Mouse (Mus musculus) ovary, postnatal 10 days (tissue): ENCODE results near the gene Fam124a.
"Not testable (repeated sequence)": the region's sequence is repeated elsewhere in the genome, so short reads cannot be mapped to it uniquely, and the experiment has no call there.

ENCODE experiments used
- DNase-seq: peaks from one replicate; pipeline ENCODE4 v3.0.0; 2022; ENCODE audit warnings: low spot score

Gene Fam124a

DNA sequence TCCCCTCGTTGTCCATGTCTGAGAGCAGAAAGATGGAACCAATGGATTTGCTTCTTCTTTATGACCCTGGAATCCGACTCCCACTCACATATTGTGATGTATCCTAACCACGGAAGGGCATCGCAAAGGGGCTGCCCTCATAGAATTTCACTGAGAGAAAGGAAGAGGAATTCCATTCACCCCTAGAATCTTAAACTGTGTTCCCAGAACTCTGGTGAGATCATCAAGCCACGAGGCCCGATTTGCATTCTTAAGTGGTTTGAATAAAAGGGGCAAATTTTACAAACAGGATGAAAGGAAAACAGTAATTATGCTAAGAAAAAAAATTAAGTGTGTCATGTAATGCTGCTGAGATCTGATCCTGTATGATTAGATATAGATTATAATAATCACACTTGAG, 19.4 kb downstream of the Fam124a start:
- DNase-seq = no peak

DNA sequence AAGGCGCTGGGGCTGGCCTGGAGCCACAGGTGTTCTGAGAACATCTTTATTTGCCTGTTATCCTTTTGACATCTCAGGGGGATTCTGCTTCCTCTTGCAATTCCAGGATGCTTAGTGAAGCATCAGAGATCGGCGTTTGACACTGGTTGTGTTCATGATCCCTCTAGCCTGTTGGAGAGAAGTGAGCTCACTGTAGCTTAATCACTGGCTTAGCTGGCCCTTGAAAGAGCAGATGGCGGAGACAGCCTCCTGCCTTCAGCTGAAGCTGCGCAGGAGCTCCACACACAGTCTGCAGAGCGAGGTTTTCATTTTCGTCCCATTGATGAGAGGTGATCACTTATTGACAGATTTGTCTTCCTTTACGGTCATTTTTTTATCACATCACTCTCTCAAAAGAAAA, 20.3 kb downstream of the Fam124a start:
- no peak for DNase-seq

- DNase-seq = no peak
Measured at GRCm38 (mm10) chr14:62580945-62581344, 25.4 kb downstream of the Fam124a start.

DNA sequence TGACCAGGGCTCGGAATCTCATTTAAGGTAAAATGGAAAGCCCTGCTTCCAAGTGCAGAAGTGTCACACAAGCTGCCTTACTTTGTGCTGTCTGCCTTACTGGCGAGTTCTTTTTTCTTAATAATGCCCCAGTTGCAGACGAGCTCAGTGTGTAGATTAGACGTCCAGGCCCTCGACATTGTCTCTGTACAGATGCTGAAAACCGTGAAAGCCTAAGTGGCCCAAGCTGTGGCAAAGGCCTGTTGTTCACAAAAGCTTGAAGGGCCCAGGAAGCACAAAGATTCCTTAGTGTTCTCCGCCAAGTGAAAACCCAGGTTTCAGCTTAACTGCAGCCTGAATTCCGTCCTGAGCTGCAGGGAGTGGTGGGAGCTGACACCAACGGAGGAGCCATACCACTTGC, 26.2 kb downstream of the Fam124a start:
- DNase-seq = no peak

DNA sequence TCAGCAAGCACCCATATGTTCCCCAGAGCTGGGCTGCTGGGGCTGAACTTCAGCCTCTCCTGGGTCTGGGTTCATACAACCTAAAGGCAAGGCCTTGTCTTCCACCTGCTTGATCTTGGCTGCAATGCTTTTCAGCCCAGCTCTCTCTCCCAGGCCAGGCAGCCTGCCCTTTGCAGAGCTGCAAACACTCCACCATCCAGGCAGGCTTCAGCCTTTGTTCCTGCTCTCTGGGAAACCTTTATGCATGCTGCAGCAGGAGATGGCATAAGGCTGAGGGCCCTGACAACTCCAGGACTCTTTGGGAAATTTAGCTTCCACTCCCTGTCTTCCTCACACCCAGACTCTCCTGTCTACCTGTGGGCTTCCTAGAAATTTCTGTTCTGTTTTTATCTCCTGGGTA, 29.1 kb downstream of the Fam124a start:
- no peak for DNase-seq

GRCm38 (mm10) chr14:62585338-62585737, 29.8 kb downstream of the Fam124a start:
- DNase-seq = no peak

GRCm38 (mm10) chr14:62600109-62600522, 44.6 kb downstream of the Fam124a start:
- no peak for DNase-seq

- no peak for DNase-seq
Measured at GRCm38 (mm10) chr14:62602271-62602670, 46.7 kb downstream of the Fam124a start.

DNA sequence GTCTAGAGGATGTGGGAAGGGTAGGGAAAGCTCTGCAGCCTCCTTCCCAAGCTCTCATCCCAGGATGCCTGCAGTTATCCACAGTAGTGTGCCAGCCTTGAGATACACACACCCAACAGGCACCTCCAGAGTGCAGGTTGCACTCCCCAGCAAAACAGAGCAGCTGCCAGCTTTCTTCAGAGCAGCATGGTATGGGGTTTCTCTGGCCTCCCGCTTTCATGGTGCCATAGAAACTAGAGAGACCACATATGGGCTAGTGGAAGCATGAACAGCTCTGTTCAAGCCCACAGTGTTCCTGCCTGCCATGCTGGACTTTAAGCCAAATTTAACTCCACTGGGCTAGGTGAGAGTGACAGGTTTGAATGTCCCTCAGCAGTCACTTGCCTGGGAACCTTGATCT, 47.3 kb downstream of the Fam124a start:
- DNase-seq = no peak

- DNase-seq = no peak
Measured at GRCm38 (mm10) chr14:62607791-62608196, 52.3 kb downstream of the Fam124a start.

GRCm38 (mm10) chr14:62609904-62610303, 54.4 kb downstream of the Fam124a start:
- no peak for DNase-seq

DNA sequence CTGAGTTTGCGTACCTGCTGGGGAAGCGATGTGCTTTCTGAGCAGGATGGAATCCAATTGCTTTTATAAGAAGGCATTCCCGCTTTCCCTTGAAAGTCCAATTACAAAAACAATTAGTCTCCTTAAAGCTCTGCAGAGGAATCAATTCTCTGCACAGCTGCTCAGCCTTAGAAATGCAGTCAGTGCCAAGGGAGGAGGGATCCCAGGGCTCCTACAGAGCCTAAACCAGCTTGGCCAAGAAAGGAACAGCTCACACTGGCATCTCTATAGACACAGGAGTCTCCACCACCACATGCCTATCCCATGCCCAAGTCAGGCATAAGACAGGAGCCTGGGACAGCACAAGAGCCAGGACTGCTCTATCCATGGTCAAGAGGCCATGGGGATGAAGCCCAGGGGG, 66.9 kb downstream of the Fam124a start:
- no peak for DNase-seq

- DNase-seq = no peak
Measured at GRCm38 (mm10) chr14:62627951-62628350, 72.4 kb downstream of the Fam124a start.

DNA sequence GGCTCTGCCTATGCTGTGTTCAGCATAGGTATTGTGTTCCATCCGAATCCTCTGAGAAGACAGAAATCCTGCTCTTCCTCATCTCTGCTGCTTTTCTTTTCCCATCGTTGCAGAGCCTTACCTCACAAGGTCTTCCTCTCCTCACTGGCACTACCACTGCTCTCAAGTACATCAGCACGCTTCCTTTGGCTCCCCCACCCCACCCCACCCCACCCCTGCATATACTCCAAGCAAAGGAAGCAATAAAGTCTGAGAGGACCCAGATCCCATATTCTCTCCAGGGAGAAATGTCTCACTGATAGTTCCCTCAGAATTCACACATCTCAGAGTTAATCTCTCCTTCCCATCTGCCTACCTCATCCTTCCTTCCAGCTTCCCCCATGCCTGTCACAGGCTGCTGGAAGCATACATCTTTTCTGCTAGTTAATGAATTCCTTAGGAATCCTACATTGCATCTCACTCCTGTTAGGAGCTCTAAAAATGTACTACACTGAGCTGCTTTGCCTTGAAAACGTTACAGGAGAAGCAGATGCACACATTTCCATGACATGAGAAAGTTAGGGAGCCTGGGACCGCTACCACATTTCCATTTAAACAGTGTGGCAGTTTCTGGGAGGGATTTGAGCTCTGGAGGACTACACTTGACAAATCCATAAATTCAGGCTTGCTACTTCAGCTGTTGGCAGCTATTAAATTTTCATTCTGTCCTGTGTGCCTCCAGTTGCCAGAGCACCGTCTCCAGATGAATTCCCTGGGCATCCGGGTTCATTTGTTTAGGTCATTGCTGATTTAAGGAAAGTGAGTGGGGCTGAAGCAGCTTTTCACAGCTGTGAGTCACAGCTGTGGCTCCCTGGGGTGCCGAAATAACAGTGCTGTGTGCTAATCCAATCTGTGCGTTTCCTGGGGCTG, 82.2 kb downstream of the Fam124a start:
- no peak for DNase-seq

DNA sequence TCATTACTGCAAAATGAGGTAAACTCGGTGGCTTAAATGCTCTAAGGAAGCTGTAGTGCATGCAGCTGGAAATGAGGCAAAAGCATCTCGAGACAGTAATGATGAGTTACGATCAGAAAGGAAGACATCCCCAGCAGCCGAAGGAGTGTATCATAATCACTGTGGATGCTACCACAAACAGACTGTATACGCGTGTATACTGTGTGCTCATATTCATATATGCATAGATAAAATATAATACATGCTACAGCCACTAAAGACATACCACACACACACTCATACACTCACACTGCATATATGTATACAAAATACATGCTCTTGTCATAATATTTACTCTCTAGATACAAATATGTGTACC, 82.8 kb downstream of the Fam124a start:
- DNase-seq = no peak

DNA sequence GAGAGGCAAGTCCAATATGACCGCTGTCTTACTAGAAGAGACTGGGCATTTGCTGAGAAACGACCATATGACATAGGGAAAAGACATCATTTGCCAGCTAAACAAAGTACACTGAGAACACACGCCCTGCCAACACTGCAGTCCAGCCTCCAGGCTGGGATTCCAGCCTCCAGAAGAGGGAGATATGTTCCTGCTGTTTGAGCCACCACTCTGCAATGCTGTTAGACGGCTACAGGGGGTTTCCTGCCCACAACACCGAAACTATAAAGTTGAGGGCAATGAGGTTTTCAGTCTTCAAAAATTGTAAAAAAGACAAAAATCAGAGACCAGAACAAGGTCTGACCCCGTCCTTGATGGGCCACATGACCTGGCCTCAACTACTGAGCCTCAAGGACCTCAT, 83.6 kb downstream of the Fam124a start:
- DNase-seq = no peak

- no peak for DNase-seq
Measured at GRCm38 (mm10) chr14:62639551-62639950, 84.0 kb downstream of the Fam124a start.

GRCm38 (mm10) chr14:62640396-62640795, 84.9 kb downstream of the Fam124a start:
- no peak for DNase-seq

GRCm38 (mm10) chr14:62642368-62642767, 86.8 kb downstream of the Fam124a start:
- DNase-seq = not testable (repeated sequence)

DNA sequence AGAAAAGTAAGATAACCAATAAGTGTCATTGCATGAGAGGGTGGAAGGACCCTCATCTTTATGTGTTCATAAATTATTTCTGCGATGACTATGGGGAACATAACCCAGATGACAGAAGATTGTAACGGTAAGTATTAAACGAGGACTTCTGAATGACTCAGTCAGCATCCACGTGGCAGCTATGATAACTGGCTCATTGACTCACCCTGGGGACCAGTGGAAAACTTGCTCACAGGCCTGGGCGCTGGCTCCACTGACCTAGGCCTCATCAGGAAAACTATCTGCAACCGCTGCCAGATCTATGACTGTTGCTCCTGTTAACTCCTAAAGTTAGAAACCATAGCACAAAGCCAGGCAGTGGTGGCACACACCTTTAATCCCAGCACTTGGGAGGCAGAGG, 92.9 kb downstream of the Fam124a start:
- no peak for DNase-seq

DNA sequence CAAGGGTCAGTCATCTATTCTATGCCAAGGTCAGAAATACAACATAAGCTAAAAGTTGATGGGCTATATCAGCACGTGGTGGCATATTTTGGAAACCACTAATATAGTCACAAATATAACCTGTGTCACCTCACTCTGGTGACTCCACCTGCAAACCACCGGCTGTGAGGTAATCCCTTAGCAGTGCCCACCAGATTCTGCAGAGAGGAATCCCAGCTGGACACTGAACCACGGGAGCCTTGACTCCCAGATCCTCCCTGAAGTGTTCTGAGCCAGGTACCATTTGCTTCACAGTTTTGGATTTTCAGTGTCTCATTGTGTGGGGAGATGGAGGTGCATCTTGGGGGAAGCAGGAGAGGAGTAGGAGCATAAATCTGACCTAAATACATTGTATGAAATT, 94.8 kb downstream of the Fam124a start:
- DNase-seq = no peak

- DNase-seq = no peak
Measured at GRCm38 (mm10) chr14:62651771-62652170, 96.2 kb downstream of the Fam124a start.

- no peak for DNase-seq
Measured at GRCm38 (mm10) chr14:62655996-62656395, 100.5 kb downstream of the Fam124a start.

GRCm38 (mm10) chr14:62657469-62657868, 101.9 kb downstream of the Fam124a start:
- DNase-seq = no peak
